Mouse (Mus musculus): ENCODE data around the gene Mpc1. TPM values are rescaled to one million over a fixed set of nuclear protein-coding genes. Genes with fewer than 3 reads are reported as not detected.

Mpc1 gene
- total and polyA plus RNA-seq, 2 experiments from 2014 or later, result 306 to 494 TPM

DNA sequence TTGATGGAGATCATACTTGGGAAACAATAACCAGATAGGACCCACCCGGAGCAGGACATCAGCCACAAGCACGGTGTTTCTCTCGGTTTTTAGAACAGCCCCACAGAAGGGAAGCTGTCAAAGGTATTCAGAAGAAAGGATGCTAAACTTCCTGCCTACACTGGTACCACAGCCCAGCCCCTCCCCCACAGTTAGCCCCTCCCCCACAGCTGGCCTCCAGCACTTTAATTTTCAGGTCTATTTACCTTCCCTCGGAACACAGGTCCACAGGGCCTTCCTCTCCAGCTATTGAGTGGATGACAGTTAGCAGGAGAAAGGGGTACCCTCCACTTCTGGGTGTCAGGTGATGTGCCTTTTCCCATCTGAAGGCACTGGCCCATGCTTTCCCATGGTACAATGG lies 42.2 kb upstream of the Mpc1 start:
- no peak overlapping the region for H3K4me2 ChIP-seq (ENCODE audit: low read depth, low read length, poor library complexity, severe bottlenecking)
- ATAC-seq (ENCODE audit: low FRiP score) (no peak), DNase-seq (ENCODE audit: low spot score) (no peak)
- no peaks in the 10 kb centered on the region for H3K9me3 ChIP-seq (ENCODE audit: low read length)
- H3K27me3 ChIP-seq (ENCODE audit: insufficient read depth, low read length), result no peaks in the 10 kb centered on the region
- no peak for TF ChIP-seq CTCF (IDR thresholded peaks at IDR 0.05)
- H3K4me3 ChIP-seq (ENCODE audit: low read depth, low read length), result no peak overlapping the region
- no peaks in the 10 kb centered on the region for H3K36me3 ChIP-seq (ENCODE audit: insufficient read depth, low read length)
- no peak overlapping the region for H3K27ac ChIP-seq (ENCODE audit: low read depth, low read length)
- 75% methylated on average over 4 of the region's 4 CpGs for WGBS
- no peaks in the 10 kb centered on the region for H3K4me1 ChIP-seq (ENCODE audit: insufficient read depth, low read length)
- no peak overlapping the region for H3K9ac ChIP-seq (replicated peaks; ENCODE audit: low read length, poor library complexity, severe bottlenecking)

DNA sequence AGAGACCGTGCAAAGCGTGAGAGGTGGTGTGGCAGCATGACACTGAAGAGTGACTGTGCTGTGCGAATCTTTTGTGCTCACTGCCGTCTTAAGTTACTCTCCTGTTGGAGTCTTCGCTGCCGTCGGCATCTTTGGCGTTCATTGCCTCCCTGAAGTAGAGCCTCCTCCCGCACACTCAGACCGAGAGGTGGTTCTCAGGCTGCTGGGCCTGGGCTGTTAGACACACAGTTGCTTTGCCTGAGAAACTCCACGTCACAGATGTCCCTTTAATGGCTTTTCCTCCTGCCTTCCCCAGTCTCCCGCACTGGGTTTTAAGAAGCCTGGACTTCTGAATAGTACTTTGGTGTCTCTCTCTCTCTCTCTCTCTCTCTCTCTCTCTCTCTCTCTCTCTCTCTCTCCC lies 41.1 kb upstream of the Mpc1 start:
- Histone ChIP-seq H3K9ac (replicated peaks; ENCODE audit: low read length, poor library complexity, severe bottlenecking) (no peak overlapping the region), H3K36me3 (ENCODE audit: insufficient read depth, low read length) (no peaks in the 10 kb centered on the region), H3K4me2 (ENCODE audit: low read depth, low read length, poor library complexity, severe bottlenecking) (no peak overlapping the region), H3K9me3 (ENCODE audit: low read length) (no peaks in the 10 kb centered on the region), H3K4me3 (ENCODE audit: low read depth, low read length) (no peak overlapping the region), H3K4me1 (ENCODE audit: insufficient read depth, low read length) (no peaks in the 10 kb centered on the region), H3K27ac (ENCODE audit: low read depth, low read length) (no peak overlapping the region), H3K27me3 (ENCODE audit: insufficient read depth, low read length) (no peaks in the 10 kb centered on the region)
- ATAC-seq (ENCODE audit: low FRiP score) (no peak), DNase-seq (ENCODE audit: low spot score) (no peak)
- no peak for TF ChIP-seq CTCF (IDR thresholded peaks at IDR 0.05)
- WGBS, result 75% methylated on average over 12 of the region's 12 CpGs

DNA sequence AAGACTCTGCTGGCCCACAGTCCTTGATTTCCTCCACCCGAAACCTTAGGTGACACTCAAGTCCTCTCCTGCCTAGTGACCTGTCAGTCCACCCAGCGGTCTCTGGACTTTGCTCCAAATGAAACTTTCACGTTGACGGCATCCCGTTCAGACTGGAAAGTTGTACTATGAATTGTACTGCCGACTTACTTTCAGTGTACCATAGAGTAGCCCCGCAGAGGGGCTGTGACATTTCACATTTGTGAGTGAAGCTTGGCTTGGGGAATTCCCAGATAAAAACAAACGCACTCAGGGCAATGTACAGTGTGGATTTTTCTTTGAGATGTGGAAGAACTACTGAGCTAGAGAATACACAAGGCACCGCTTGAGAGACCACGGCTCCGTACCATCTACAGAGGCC lies 40.5 kb upstream of the Mpc1 start:
- no peak overlapping the region for H3K4me2 ChIP-seq (ENCODE audit: low read depth, low read length, poor library complexity, severe bottlenecking)
- no peaks in the 10 kb centered on the region for H3K4me1 ChIP-seq (ENCODE audit: insufficient read depth, low read length)
- H3K27ac ChIP-seq (ENCODE audit: low read depth, low read length), result no peak overlapping the region
- H3K36me3 ChIP-seq (ENCODE audit: insufficient read depth, low read length), result no peaks in the 10 kb centered on the region
- DNase-seq (ENCODE audit: low spot score) (no peak), ATAC-seq (ENCODE audit: low FRiP score) (no peak)
- no peaks in the 10 kb centered on the region for H3K27me3 ChIP-seq (ENCODE audit: insufficient read depth, low read length)
- 89% methylated on average over 11 of the region's 11 CpGs for WGBS
- H3K9ac ChIP-seq (replicated peaks; ENCODE audit: low read length, poor library complexity, severe bottlenecking), result no peak overlapping the region
- no peak for TF ChIP-seq CTCF (IDR thresholded peaks at IDR 0.05)
- H3K9me3 ChIP-seq (ENCODE audit: low read length), result no peaks in the 10 kb centered on the region
- H3K4me3 ChIP-seq (ENCODE audit: low read depth, low read length), result no peak overlapping the region

DNA sequence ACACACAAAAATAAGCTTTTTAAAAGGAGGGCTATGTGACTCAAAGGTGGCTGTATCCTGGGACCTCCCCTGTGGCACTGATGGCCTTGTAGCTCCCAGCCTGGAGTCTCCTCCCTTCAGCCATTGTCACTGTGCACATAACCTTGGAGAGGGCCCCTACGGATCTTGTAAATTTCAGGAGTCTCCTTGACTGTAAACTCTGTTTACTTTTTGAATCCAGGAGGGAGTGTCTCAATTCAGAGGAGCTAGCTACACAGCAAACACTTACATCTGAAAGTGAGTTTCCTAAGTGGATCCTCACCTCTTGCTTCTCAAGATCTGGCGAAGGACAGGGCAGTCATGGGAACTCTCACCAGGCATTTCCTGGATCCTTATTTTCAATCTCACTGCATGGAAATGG lies 38.6 kb upstream of the Mpc1 start:
- no peak overlapping the region for H3K27ac ChIP-seq (ENCODE audit: low read depth, low read length)
- DNase-seq (ENCODE audit: low spot score) (no peak), ATAC-seq (ENCODE audit: low FRiP score) (no peak)
- H3K36me3 ChIP-seq (ENCODE audit: insufficient read depth, low read length), result no peaks in the 10 kb centered on the region
- no peaks in the 10 kb centered on the region for H3K4me1 ChIP-seq (ENCODE audit: insufficient read depth, low read length)
- 82% methylated on average over 2 of the region's 2 CpGs for WGBS
- no peak overlapping the region for H3K4me3 ChIP-seq (ENCODE audit: low read depth, low read length)
- no peak overlapping the region for H3K4me2 ChIP-seq (ENCODE audit: low read depth, low read length, poor library complexity, severe bottlenecking)
- H3K9ac ChIP-seq (replicated peaks; ENCODE audit: low read length, poor library complexity, severe bottlenecking), result no peak overlapping the region
- H3K27me3 ChIP-seq (ENCODE audit: insufficient read depth, low read length), result no peaks in the 10 kb centered on the region
- no peaks in the 10 kb centered on the region for H3K9me3 ChIP-seq (ENCODE audit: low read length)
- TF ChIP-seq CTCF (IDR thresholded peaks at IDR 0.05), result no peak

DNA sequence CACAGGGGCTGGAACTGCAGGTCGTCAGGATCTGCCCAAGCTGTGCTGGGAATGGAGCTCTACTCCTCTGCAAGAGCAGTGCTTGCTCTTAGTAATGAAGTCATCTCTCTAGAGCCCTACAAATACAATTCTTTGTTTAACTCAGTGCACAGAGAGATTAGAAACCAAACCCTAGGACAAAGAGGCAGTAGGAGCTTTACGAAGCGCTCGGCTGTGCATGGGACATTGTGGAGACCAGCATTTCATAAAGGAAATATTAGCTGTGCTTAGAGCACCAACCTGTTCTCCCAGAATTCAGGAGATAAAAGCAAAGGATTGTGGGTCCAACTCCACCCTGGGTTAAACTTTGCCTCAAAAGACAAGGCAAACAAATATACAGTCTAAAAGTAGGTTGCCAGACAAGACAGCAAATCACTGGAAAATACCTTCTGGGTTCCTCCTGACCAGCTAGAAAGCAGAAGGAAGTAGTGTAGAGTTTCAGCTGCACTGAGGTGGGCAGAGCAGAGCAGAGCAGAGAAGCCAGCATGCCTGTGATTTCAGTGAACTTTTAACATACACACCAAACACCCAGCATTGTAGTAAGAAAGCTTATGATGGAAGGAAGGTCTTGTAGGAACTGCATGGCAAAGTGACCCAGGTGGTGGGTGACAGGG lies 36.5 kb upstream of the Mpc1 start:
- no peak for ATAC-seq (ENCODE audit: low FRiP score)
- no peaks in the 10 kb centered on the region for H3K27me3 ChIP-seq (ENCODE audit: insufficient read depth, low read length)

DNA sequence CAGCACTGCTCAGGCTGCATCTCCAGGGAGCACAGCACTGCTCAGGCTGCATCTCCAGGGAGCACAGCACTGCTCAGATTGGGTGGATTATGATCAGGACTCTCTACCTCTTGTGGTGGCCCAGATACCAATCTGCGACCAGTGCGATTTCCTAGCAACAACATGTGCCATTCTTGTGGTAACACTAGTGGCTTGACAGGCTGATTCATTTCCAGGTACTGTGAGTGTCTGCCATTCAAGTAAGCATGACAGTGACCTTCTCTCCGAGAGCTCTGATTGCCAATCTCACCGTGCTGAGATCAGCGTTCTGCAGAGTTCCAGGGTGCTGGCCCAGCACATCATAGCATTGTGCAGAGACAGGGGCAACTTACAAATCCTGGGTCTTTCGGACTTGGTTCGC lies 31.0 kb upstream of the Mpc1 start:
- 91% methylated on average over 7 of the region's 7 CpGs for WGBS
- TF ChIP-seq CTCF (IDR thresholded peaks at IDR 0.05), result no peak
- ATAC-seq (ENCODE audit: low FRiP score), result no peak

More for the DNA sequence above, 36.5 kb upstream of the Mpc1 start:
- TF ChIP-seq CTCF (IDR thresholded peaks at IDR 0.05), result no peak
- H3K4me3 ChIP-seq (ENCODE audit: low read depth, low read length), result no peak overlapping the region
- no peaks in the 10 kb centered on the region for H3K36me3 ChIP-seq (ENCODE audit: insufficient read depth, low read length)
- no peak for DNase-seq (ENCODE audit: low spot score)
- no peaks in the 10 kb centered on the region for H3K4me1 ChIP-seq (ENCODE audit: insufficient read depth, low read length)
- no peak overlapping the region for H3K4me2 ChIP-seq (ENCODE audit: low read depth, low read length, poor library complexity, severe bottlenecking)
- no peak overlapping the region for H3K9ac ChIP-seq (replicated peaks; ENCODE audit: low read length, poor library complexity, severe bottlenecking)
- no peak overlapping the region for H3K27ac ChIP-seq (ENCODE audit: low read depth, low read length)
- no peaks in the 10 kb centered on the region for H3K9me3 ChIP-seq (ENCODE audit: low read length)
- 62% methylated on average over 4 of the region's 4 CpGs for WGBS

More for the DNA sequence above, 31.0 kb upstream of the Mpc1 start:
- H3K9ac ChIP-seq (replicated peaks; ENCODE audit: low read length, poor library complexity, severe bottlenecking), result no peak overlapping the region
- no peak overlapping the region for H3K4me2 ChIP-seq (ENCODE audit: low read depth, low read length, poor library complexity, severe bottlenecking)
- H3K27me3 ChIP-seq (ENCODE audit: insufficient read depth, low read length), result no peaks in the 10 kb centered on the region
- H3K4me3 ChIP-seq (ENCODE audit: low read depth, low read length), result no peak overlapping the region
- H3K27ac ChIP-seq (ENCODE audit: low read depth, low read length), result no peak overlapping the region
- H3K36me3 ChIP-seq (ENCODE audit: insufficient read depth, low read length), result no peaks in the 10 kb centered on the region
- H3K4me1 ChIP-seq (ENCODE audit: insufficient read depth, low read length), result no peaks in the 10 kb centered on the region
- DNase-seq (ENCODE audit: low spot score), result no peak
- no peaks in the 10 kb centered on the region for H3K9me3 ChIP-seq (ENCODE audit: low read length)
